Mouse (Mus musculus) stomach, embryonic 14.5 days (tissue): ENCODE data around the gene Zbtb25. TPM values are rescaled to one million over a fixed set of nuclear protein-coding genes. Genes with fewer than 3 reads are reported as not detected.

Experiments
- ATAC-seq: fragments of 200-750 bp; cut with Nextera tagmentation; 2 replicates; pipeline ENCODE4 v1.8.0; 2017; ENCODE audit warnings: low read depth, moderate TSS enrichment; ENCODE audit not compliant: insufficient number of reproducible peaks, insufficient read depth, low FRiP score
- H3K27ac ChIP-seq: fragments of 300-500 bp; sonication (generic); 2 replicates; pipeline ENCODE4 v1.5.1; 2014; ENCODE audit warnings: mild to moderate bottlenecking, low read length, moderate library complexity, mixed read lengths
- H3K27me3 ChIP-seq: fragments of 300-500 bp; sonication (generic); 2 replicates; pipeline ENCODE4 v1.6.1; 2014; ENCODE audit warnings: low read length, control low read depth, mixed read lengths; ENCODE audit not compliant: control insufficient read depth, insufficient read depth
- H3K36me3 ChIP-seq: fragments of 300-500 bp; sonication (generic); 2 replicates; pipeline ENCODE4 v1.6.1; 2014; ENCODE audit warnings: mild to moderate bottlenecking, control low read depth, low read length, moderate library complexity, mixed read lengths; ENCODE audit not compliant: control insufficient read depth, insufficient read depth
- H3K4me1 ChIP-seq: fragments of 300-500 bp; sonication (generic); 2 replicates; pipeline ENCODE4 v1.6.1; 2014; ENCODE audit warnings: low read length, control low read depth, mixed read lengths; ENCODE audit not compliant: control insufficient read depth, insufficient read depth
- H3K4me2 ChIP-seq: fragments of 300-500 bp; sonication (generic); replicated peaks from 2 replicates; pipeline ENCODE4 v1.6.1; 2014; ENCODE audit warnings: low read depth, low read length, control low read depth
- H3K4me3 ChIP-seq: fragments of 300-500 bp; sonication (generic); 2 replicates; pipeline ENCODE4 v1.5.1; 2014; ENCODE audit warnings: low read depth, low read length, control low read depth
- H3K9ac ChIP-seq: fragments of 300-500 bp; sonication (generic); replicated peaks from 2 replicates; pipeline ENCODE4 v1.6.1; 2014; ENCODE audit warnings: low read depth, mild to moderate bottlenecking, control low read depth, low read length, moderate library complexity, mixed read lengths
- H3K9me3 ChIP-seq: fragments of 300-500 bp; sonication (generic); 2 replicates; pipeline ENCODE4 v1.6.1; 2016; ENCODE audit warnings: low read depth, low read length, control low read depth; ENCODE audit not compliant: control insufficient read depth
- WGBS: fragments of 180-500 bp; shearing (Covaris S2); extraction: QIAGEN DNeasy Blood & Tissue Kit; methylation state at CpG from one replicate; pipeline ENCODE4 v1.1.7; 2014; 5-methylcytosine and 5-hydroxymethylcytosine counted together
- polyA plus RNA-seq: library from polyadenylated mRNA; unstranded; fragments of >200 nt; fragmentation: Nextera tagmentation; extraction: Ambion mirVana; gene quantifications from 2 replicates; pipeline ENCODE4 v1.2.1, GENCODE M21; 2014

Zbtb25 gene
- polyA plus RNA-seq, 1 experiment from 2014 or later, result 17.5 TPM

- 87% methylated on average over 9 of the region's 9 CpGs for WGBS
- Histone ChIP-seq H3K36me3 (peaks cover 24% of the 10 kb centered on the region), H3K9ac (no peak overlapping the region), H3K4me3 (no peak overlapping the region), H3K9me3 (no peaks in the 10 kb centered on the region), H3K27ac (no peak overlapping the region), H3K4me1 (0 out of 2 replicates have a peak, but pooled peaks cover 3% of the 10 kb centered on the region), H3K4me2 (no peak overlapping the region), H3K27me3 (no peaks in the 10 kb centered on the region)
- no peak for ATAC-seq
Measured at GRCm38 (mm10) chr12:76311227-76311626, 58.2 kb downstream of the Zbtb25 start.

- Histone ChIP-seq H3K27me3 (no peaks in the 10 kb centered on the region), H3K4me3 (no peak overlapping the region), H3K4me1 (0 out of 2 replicates have a peak, but pooled peaks cover 3% of the 10 kb centered on the region), H3K4me2 (no peak overlapping the region), H3K36me3 (peaks cover 25% of the 10 kb centered on the region), H3K27ac (no peak overlapping the region), H3K9me3 (no peaks in the 10 kb centered on the region), H3K9ac (no peak overlapping the region)
- ATAC-seq, result no peak
- WGBS, result 74% methylated on average over 6 of the region's 6 CpGs
Measured at GRCm38 (mm10) chr12:76310633-76311032, 58.8 kb downstream of the Zbtb25 start.

GRCm38 (mm10) chr12:76310007-76310406 is 59.4 kb downstream of the Zbtb25 start:
- Histone ChIP-seq H3K4me1 (0 out of 2 replicates have a peak, but pooled peaks cover 3% of the 10 kb centered on the region), H3K27me3 (no peaks in the 10 kb centered on the region), H3K9me3 (no peaks in the 10 kb centered on the region), H3K4me2 (no peak overlapping the region), H3K9ac (no peak overlapping the region), H3K4me3 (no peak overlapping the region), H3K27ac (no peak overlapping the region), H3K36me3 (peaks cover 23% of the 10 kb centered on the region)
- 80% methylated on average over 6 of the region's 6 CpGs for WGBS
- no peak for ATAC-seq

- Histone ChIP-seq H3K4me1 (0 out of 2 replicates have a peak, but pooled peaks cover 3% of the 10 kb centered on the region), H3K9ac (no peak overlapping the region), H3K4me3 (no peak overlapping the region), H3K9me3 (no peaks in the 10 kb centered on the region), H3K36me3 (peaks cover 24% of the 10 kb centered on the region), H3K27ac (peak overlapping the region; percentile 87), H3K27me3 (no peaks in the 10 kb centered on the region), H3K4me2 (no peak overlapping the region)
- ATAC-seq, result no peak
- WGBS, result 82% methylated on average over 5 of the region's 5 CpGs
Measured at GRCm38 (mm10) chr12:76308436-76308835, 61.0 kb downstream of the Zbtb25 start.

- ATAC-seq, result peak; percentile 79; the same call in 1 of the 2 replicates
- Histone ChIP-seq H3K27me3 (no peaks in the 10 kb centered on the region), H3K4me2 (no peak overlapping the region), H3K9ac (no peak overlapping the region), H3K9me3 (no peaks in the 10 kb centered on the region), H3K36me3 (peaks cover 24% of the 10 kb centered on the region), H3K4me3 (no peak overlapping the region), H3K27ac (peak overlapping the region; percentile 87), H3K4me1 (0 out of 2 replicates have a peak, but pooled peaks cover 3% of the 10 kb centered on the region)
- WGBS, result 33% methylated on average over 9 of the region's 9 CpGs
Measured at GRCm38 (mm10) chr12:76307964-76308363, 61.4 kb downstream of the Zbtb25 start.

- H3K9ac ChIP-seq, result no peak overlapping the region
- H3K27me3 ChIP-seq, result no peaks in the 10 kb centered on the region
- WGBS, result 85% methylated on average over 9 of the region's 9 CpGs
- H3K9me3 ChIP-seq, result no peaks in the 10 kb centered on the region
- 0 out of 2 replicates have a peak, but pooled peaks cover 3% of the 10 kb centered on the region for H3K4me1 ChIP-seq
- no peak overlapping the region for H3K4me3 ChIP-seq
- H3K4me2 ChIP-seq, result no peak overlapping the region
- ATAC-seq, result no peak
- peak overlapping the region; percentile 87 for H3K27ac ChIP-seq
- H3K36me3 ChIP-seq, result peaks cover 23% of the 10 kb centered on the region
Measured at GRCm38 (mm10) chr12:76306852-76307561, 62.4 kb downstream of the Zbtb25 start.

GRCm38 (mm10) chr12:76305107-76305506 is 64.3 kb downstream of the Zbtb25 start:
- H3K4me1 ChIP-seq, result 0 out of 2 replicates have a peak, but pooled peaks cover 3% of the 10 kb centered on the region
- no peak overlapping the region for H3K4me3 ChIP-seq
- H3K4me2 ChIP-seq, result no peak overlapping the region
- ATAC-seq, result no peak
- 91% methylated on average over 8 of the region's 8 CpGs for WGBS
- no peaks in the 10 kb centered on the region for H3K9me3 ChIP-seq
- no peaks in the 10 kb centered on the region for H3K27me3 ChIP-seq
- H3K27ac ChIP-seq, result no peak overlapping the region
- H3K9ac ChIP-seq, result no peak overlapping the region
- H3K36me3 ChIP-seq, result peaks cover 24% of the 10 kb centered on the region

GRCm38 (mm10) chr12:76304199-76304598 is 65.2 kb downstream of the Zbtb25 start:
- Histone ChIP-seq H3K4me2 (no peak overlapping the region), H3K4me3 (no peak overlapping the region), H3K4me1 (0 out of 2 replicates have a peak, but pooled peaks cover 3% of the 10 kb centered on the region), H3K9ac (no peak overlapping the region), H3K27ac (no peak overlapping the region), H3K27me3 (no peaks in the 10 kb centered on the region), H3K9me3 (no peaks in the 10 kb centered on the region), H3K36me3 (peaks cover 26% of the 10 kb centered on the region)
- no peak for ATAC-seq
- 72% methylated on average over 4 of the region's 4 CpGs for WGBS
